Mouse (Mus musculus) monocyte, adult 2 months (primary cell): ENCODE results near the gene Zfp709.
A peak's percentile ranks its signal among the peaks of the same experiment; 100 is the strongest.
"Not testable (repeated sequence)": the region's sequence is repeated elsewhere in the genome, so short reads cannot be mapped to it uniquely, and the experiment has no call there.

ENCODE experiments used
- DNase-seq, 2 experiments: peaks; one replicate each; pipeline ENCODE4 v3.0.0; 2022; ENCODE audit warnings: low spot score in 2 of 2, low read depth in 1 of 2

Gene Zfp709

GRCm38 (mm10) chr8:71881618-71882274, at the start of gene Zfp709:
Zfp709 (plus strand) TSS chr8:71882019.
- DNase-seq, result peak; percentile 32 to 53

- not testable (repeated sequence) for DNase-seq
Measured at GRCm38 (mm10) chr8:71838207-71838606, 43.6 kb upstream of the Zfp709 start.

DNA sequence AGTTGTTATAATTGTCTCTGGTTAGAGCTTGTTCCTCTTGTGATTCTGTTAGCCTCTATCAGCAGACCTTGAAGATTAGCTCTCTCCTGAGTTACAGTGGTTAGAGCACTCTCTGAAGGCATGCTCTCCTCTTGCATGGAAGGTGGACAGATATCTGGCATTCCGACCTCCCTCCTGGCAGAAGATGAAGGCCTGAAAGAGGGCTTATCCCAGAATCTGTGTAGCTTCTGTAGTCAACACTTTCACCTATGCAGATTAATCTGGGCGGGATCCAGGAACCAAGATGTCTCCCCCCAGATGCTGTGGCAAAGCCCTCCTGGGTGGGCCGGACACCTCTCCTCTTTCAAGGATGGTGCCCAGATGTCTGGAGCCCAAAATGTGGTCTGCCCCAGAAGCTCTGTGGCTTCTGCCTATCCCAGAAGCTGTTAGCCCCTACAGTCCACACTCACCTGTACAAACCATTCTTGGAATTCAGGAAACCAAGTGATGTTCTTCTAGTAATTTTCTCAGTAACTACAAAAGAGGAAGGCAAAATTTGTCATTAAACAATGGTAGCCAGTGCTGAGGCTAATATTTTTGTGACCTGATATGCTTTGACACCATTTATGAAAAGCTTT, 40.5 kb upstream of the Zfp709 start:
- DNase-seq, result not testable (repeated sequence)

GRCm38 (mm10) chr8:71842476-71842875, 39.3 kb upstream of the Zfp709 start:
- DNase-seq, result not testable (repeated sequence)

DNA sequence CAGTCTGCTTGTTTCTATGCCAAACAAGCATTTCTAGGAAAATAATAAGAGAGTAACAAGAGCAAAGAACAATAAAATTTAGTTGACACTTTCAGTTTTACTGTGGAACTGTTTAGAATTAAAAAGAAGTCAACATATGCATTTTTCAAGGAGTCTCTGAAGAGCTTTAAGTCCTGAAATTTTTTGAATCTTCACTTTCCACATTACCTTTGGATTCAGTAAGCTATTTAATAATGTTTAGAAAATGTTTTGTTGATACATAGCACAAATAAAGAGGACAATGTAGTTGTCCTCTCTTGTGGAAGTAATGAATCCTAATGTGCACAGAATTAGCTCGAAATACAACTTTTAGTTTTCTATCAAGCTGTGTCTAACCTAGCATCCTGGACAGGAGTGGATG, 37.4 kb upstream of the Zfp709 start:
- DNase-seq, result not testable (repeated sequence)

- DNase-seq, result not testable (repeated sequence)
Measured at GRCm38 (mm10) chr8:71845993-71846483, 35.8 kb upstream of the Zfp709 start.

DNA sequence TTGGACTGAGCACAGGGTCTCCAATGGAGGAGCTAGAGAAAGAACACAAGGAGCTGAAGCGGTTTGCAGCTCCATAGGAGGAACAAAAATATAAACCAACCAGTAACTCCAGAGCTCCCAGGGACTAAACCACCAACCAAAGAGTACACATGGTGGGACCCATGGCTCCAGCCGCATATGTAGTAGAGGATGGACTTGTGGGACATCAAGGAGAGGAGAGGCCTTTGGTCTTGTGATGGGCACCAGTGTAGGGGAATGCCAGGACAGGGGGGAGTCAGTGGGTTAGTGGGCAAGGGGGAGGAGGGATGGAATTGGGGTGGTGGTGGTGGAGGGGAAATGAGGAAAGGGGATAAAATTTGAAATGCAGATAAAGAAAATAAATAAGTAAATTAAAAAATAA, 35.1 kb upstream of the Zfp709 start:
- DNase-seq, result not testable (repeated sequence)

- DNase-seq, result not testable (repeated sequence)
Measured at GRCm38 (mm10) chr8:71851014-71851413, 30.8 kb upstream of the Zfp709 start.

DNA sequence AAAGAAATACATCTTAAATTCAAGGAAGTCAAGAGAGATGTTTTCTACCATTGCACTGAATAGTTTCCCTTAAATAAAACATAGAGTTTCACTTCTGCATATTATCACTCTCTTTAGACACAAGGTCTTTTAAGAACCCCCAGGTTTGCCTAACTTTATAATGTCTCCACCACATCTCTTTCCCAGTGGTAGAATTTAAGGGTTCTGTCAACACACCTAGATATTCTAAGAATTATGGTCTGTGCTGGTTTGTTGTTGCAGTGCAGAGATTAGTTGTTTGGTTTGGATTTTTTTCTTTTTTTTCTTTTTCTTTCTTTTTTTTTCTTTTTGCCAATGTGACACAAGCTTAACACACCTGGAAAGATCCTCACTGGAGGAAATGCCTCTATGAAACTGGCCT, 28.5 kb upstream of the Zfp709 start:
- DNase-seq, result not testable (repeated sequence)

DNA sequence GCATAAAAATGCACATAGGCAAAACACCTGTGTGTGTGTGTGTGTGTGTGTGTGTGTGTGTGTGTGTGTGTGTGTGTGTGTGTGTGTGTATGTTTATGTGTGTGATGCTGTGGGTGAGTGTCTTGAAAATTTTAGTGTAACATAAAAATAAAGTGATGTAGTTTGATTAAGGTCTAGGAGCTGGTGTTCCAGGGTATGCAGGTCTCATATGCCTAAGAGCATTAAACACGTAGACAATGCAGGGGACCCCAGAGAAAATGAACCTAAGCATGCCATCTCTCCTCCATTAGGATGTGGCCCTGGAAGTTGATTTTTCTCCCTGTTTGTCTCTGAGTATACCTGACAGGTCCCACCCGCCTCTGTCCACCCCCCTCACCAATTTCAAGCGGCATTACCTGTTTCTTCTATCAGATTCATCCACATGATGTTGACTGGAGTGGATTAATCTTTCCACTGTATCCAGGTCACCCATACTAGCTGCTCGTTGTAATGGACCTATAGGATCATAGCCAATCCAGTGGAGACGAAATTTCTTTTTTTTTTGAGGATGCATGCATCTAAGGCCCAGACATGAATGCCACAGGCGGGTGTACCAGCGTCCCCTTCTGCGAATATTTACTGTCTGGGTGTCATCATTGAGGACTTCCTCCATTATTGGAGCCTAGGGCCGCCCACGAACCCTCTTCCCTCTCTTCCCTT, 25.0 kb upstream of the Zfp709 start:
- not testable (repeated sequence) for DNase-seq

- DNase-seq, result not testable (repeated sequence)
Measured at GRCm38 (mm10) chr8:71857364-71857763, 24.5 kb upstream of the Zfp709 start.

DNA sequence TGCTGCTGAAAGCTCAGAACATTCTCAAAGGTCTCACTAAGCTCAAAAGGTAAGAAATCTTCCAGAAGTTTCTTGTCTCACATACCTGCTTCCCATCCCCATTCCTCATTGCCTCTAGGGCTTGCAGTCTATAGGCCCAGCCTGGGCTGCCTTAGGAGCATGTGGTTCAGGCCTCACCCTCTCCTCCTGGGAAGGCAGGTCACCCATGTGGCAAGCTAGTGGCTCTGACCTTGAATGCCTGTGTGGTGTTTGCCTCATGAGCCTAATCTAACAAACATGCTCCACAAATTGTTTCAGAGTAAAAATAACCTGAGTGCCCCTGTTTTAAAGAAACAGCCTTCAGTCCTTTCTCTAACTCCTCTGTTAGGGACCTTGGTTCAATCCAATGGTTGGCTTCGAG, 20.3 kb upstream of the Zfp709 start:
- not testable (repeated sequence) for DNase-seq

GRCm38 (mm10) chr8:71862038-71862437, 19.8 kb upstream of the Zfp709 start:
- DNase-seq, result not testable (repeated sequence)

GRCm38 (mm10) chr8:71900666-71901065, 18.8 kb downstream of the Zfp709 start:
- DNase-seq, result not testable (repeated sequence)

DNA sequence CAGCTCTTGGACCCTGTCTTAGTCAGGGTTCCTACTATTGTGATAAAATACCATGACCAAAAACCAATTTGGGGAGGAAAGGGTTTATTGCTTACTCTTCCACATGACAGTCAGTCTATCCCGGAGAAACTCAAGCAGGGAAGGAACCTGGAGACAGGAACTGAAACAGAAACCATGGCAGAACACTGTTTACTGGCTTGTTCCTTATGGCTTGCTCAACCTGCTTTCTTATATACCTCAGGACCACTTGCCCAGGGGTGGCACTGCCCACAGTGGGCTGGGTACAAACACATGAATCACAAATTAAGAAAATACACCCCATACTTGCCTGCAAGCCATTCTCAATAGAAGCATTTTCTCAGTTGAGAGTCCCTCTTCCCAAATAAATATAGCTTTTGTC, 21.3 kb downstream of the Zfp709 start:
- DNase-seq, result not testable (repeated sequence)

DNA sequence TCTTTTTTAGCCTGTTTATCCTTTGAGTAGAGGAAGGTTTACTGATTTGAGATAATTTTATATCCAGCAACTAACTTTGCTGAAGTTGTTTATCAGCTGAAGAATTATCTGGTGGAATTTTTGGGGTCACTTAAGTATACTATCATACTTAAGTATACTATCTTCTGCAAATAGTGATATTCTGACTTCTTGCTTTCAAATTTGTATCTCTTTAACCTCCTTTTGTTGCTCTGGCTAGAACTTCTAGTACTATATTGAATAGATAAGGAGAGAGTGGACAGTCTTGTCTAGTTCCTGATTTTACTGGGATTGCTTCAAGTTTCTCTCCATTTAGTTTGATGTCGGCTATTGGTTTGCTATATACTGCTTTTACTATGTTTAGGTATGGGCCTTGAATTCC, 25.0 kb downstream of the Zfp709 start:
- DNase-seq, result no peak

DNA sequence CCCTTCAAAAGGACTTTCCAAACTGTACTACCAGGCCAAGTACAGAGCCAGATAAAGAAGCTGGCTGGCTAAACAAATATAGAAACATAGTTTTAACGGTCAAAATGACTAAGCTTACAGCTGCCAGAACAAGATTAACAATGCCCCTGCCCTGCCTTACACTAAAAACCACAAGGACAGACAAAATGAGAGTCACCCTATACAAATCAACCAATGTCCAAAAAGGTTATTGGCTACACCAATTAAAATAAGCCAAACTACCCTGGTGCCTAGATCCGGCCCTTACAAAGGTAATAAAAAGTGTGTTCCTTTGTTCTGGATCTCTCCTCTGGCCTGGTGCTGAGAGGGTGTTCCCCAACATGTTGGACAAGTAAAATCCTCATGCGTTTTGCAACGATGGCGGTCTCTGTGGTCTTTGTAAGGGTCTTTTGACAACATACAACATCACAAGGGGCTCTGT, 26.0 kb downstream of the Zfp709 start:
- no peak for DNase-seq

DNA sequence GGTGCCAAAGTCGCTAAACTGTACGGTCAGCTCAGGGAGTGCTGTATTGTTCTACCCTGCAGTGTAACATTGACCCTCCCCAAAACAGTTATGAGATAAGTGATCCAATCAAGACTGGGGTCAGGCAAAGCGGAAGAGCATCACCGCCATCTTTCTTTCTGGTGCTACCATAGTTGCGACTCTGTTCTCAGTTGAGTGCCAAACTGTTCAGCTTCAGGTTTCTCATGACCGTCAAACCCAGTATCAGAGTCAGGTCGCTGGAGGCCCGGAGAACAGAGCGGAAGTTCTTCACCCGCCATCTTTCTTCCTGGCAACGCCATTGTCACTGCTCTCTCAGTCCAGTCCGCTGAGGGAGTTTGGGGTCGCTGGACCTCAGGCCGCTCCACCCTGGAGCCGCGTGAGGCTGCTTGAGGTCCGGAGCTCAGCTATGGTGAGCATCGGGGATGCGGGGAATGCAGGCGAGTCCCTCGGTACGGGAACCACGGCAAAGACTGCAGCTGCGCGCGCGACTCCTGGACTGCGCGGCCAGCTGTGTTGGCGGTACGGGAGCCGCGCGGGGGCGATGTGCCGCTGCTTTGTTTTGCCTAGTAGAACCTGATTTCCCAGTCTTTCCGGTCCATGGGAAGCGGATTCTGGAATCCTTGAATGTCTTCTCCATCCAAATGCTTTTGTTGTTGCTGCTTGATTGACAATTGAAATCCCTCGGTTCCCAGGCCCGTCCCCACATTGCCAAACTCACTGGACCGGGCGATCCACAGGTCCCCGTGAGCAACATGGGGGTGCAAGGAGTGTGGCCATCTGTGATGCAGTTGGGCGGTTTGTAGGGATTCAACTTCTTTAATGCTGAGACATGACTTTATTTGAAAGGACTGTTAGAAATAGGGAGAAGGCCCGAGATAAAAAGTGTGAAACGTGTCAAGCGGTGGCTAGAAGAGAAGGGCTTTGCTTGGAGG, 26.8 kb downstream of the Zfp709 start, which contains the start of the genes Zfp882 and Zfp617:
Gene Zfp882 (plus strand): TSS at position 300 of the 953 bp plus-strand sequence.
Gene Zfp617 (plus strand): TSS at position 327 of the 953 bp plus-strand sequence.
- DNase-seq, result peak in 1 of 2 experiments; percentile 65

GRCm38 (mm10) chr8:71912286-71912685, 30.5 kb downstream of the Zfp709 start:
- DNase-seq, result no peak
